Mouse (Mus musculus) brown adipose tissue, adult 24 weeks (tissue): Measurements from ENCODE around the gene Traf3ip2. TPM values are rescaled to one million over a fixed set of nuclear protein-coding genes. Genes with fewer than 3 reads are reported as not detected.

Source experiments
- H3K27ac ChIP-seq: fragments of 200-500 bp; replicated peaks from 2 replicates; pipeline ENCODE4 v1.5.1; 2012; ENCODE audit warnings: low read depth, mild to moderate bottlenecking, low read length
- H3K4me1 ChIP-seq: fragments of 200-500 bp; 2 replicates; pipeline ENCODE4 v1.6.1; 2012; ENCODE audit warnings: low read length, mixed read lengths; ENCODE audit not compliant: control insufficient read depth, insufficient read depth, insufficient read length
- H3K4me3 ChIP-seq: fragments of 200-500 bp; 2 replicates; pipeline ENCODE4 v1.5.1; 2012; ENCODE audit warnings: low read depth, mild to moderate bottlenecking, low read length, moderate library complexity; ENCODE audit not compliant: insufficient read depth
- polyA plus RNA-seq: library from polyadenylated mRNA; stranded (reverse); fragments of >200 nt; gene quantifications from 2 replicates; pipeline ENCODE4 v1.2.4, GENCODE M21; 2012; ENCODE audit not compliant: missing spikeins, insufficient read depth, insufficient read length

The Traf3ip2 gene
- polyA plus RNA-seq, 1 experiment: 3.6 TPM

GRCm38 (mm10) chr10:39634423-39635101 is 21.8 kb downstream of the Traf3ip2 start:
- H3K4me3 ChIP-seq: no peak overlapping the region
- no peak overlapping the region for H3K27ac ChIP-seq
- 0 out of 2 replicates have a peak, but pooled peaks cover 2% of the 10 kb centered on the region for H3K4me1 ChIP-seq

- no peaks in the 10 kb centered on the region for H3K4me1 ChIP-seq
- no peak overlapping the region for H3K4me3 ChIP-seq
- H3K27ac ChIP-seq: no peak overlapping the region
Observed at GRCm38 (mm10) chr10:39638862-39639261, 26.1 kb downstream of the Traf3ip2 start.

- H3K4me1 ChIP-seq: no peaks in the 10 kb centered on the region
- H3K4me3 ChIP-seq: no peak overlapping the region
- H3K27ac ChIP-seq: no peak overlapping the region
Observed at GRCm38 (mm10) chr10:39639783-39640182, 27.0 kb downstream of the Traf3ip2 start.

- Histone ChIP-seq H3K4me1 (peaks cover 2% of the 10 kb centered on the region; the same call in 1 of the 2 replicates), H3K4me3 (no peak overlapping the region), H3K27ac (no peak overlapping the region)
Observed at GRCm38 (mm10) chr10:39640817-39641226, 28.1 kb downstream of the Traf3ip2 start.

- Histone ChIP-seq H3K4me3 (no peak overlapping the region), H3K27ac (no peak overlapping the region), H3K4me1 (peaks cover 9% of the 10 kb centered on the region)
Observed at GRCm38 (mm10) chr10:39645789-39646628, 33.3 kb downstream of the Traf3ip2 start.

GRCm38 (mm10) chr10:39646629-39647019 is 33.9 kb downstream of the Traf3ip2 start:
- H3K4me3 ChIP-seq: no peak overlapping the region
- H3K4me1 ChIP-seq: peaks cover 9% of the 10 kb centered on the region
- peak overlapping the region; percentile 5; the same call in 1 of the 2 replicates for H3K27ac ChIP-seq

- Histone ChIP-seq H3K27ac (peak overlapping the region; percentile 5; the same call in 1 of the 2 replicates), H3K4me3 (no peak overlapping the region), H3K4me1 (peaks cover 9% of the 10 kb centered on the region)
Observed at GRCm38 (mm10) chr10:39647118-39647517, 34.4 kb downstream of the Traf3ip2 start.

- no peak overlapping the region for H3K4me3 ChIP-seq
- H3K27ac ChIP-seq: no peak overlapping the region
- peaks cover 9% of the 10 kb centered on the region for H3K4me1 ChIP-seq
Observed at GRCm38 (mm10) chr10:39648278-39648677, 35.5 kb downstream of the Traf3ip2 start.

- Histone ChIP-seq H3K4me1 (peaks cover 9% of the 10 kb centered on the region), H3K27ac (no peak overlapping the region), H3K4me3 (no peak overlapping the region)
Observed at GRCm38 (mm10) chr10:39649550-39649949, 36.8 kb downstream of the Traf3ip2 start.

- Histone ChIP-seq H3K4me3 (no peak overlapping the region), H3K27ac (no peak overlapping the region), H3K4me1 (peaks cover 9% of the 10 kb centered on the region)
Observed at GRCm38 (mm10) chr10:39650316-39650715, 37.6 kb downstream of the Traf3ip2 start.

GRCm38 (mm10) chr10:39654001-39654416 is 41.3 kb downstream of the Traf3ip2 start:
- Histone ChIP-seq H3K4me3 (no peak overlapping the region), H3K27ac (no peak overlapping the region), H3K4me1 (no peaks in the 10 kb centered on the region)

- H3K4me1 ChIP-seq: peaks cover 13% of the 10 kb centered on the region
- H3K27ac ChIP-seq: no peak overlapping the region
- no peak overlapping the region for H3K4me3 ChIP-seq
Observed at GRCm38 (mm10) chr10:39658901-39659410, 46.2 kb downstream of the Traf3ip2 start.

GRCm38 (mm10) chr10:39659411-39660268 is 46.9 kb downstream of the Traf3ip2 start:
- Histone ChIP-seq H3K27ac (no peak overlapping the region), H3K4me3 (no peak overlapping the region), H3K4me1 (peaks cover 14% of the 10 kb centered on the region)

- peaks cover 17% of the 10 kb centered on the region for H3K4me1 ChIP-seq
- no peak overlapping the region for H3K27ac ChIP-seq
Observed at GRCm38 (mm10) chr10:39660269-39660655, 47.5 kb downstream of the Traf3ip2 start.

GRCm38 (mm10) chr10:39660698-39661097 is 48.0 kb downstream of the Traf3ip2 start:
- Histone ChIP-seq H3K4me1 (peaks cover 17% of the 10 kb centered on the region), H3K27ac (no peak overlapping the region), H3K4me3 (no peak overlapping the region)

More at GRCm38 (mm10) chr10:39660269-39660655, 47.5 kb downstream of the Traf3ip2 start:
- no peak overlapping the region for H3K4me3 ChIP-seq
